Mouse (Mus musculus) ES-E14 (cell line): ENCODE measurements at regions not wholly inside any gene's neighbourhood (a gene's known extent, or its start where the extent isn't known, plus 50 kb on each side); places are given as distances from the start of the nearest gene placed in this dataset.

Experiments
- HCFC1 ChIP-seq: IDR thresholded peaks from 2 replicates; pipeline ENCODE4 v1.6.1; 2012; ENCODE audit warnings: low read length, inconsistent platforms, borderline replicate concordance; ENCODE audit not compliant: insufficient read depth
- ZC3H11A ChIP-seq: IDR thresholded peaks from 2 replicates; pipeline ENCODE4 v1.6.1; 2012; ENCODE audit warnings: low read depth, mild to moderate bottlenecking, inconsistent platforms, low read length, borderline replicate concordance

DNA sequence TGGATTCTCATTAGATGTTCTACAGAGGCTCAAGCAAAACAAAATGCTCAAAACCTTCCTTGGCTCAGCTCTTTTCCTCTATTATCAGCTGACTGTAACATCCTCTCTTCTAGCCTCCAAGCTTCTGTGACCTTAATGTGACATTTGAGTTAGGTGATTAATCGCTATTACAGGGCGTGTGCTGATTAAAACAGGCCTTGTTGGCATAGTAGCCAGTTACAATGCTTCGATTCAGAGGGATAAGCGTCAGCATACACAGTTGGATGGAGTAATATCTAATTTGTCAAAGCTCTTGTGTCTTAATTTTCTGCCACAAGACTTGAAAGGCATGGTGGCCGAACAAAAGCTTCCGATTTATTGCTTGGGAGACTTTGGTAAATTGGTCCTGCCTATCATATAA is 378.2 kb downstream of the Fbxo8 start:
- TF ChIP-seq HCFC1 (no peak), ZC3H11A (no peak)
